Mouse (Mus musculus): ENCODE results near the gene Mast4. TPM values are rescaled to one million over a fixed set of nuclear protein-coding genes. Genes with fewer than 3 reads are reported as not detected.

Gene Mast4
- polyA plus RNA-seq, 1 experiment: 10.8 TPM

DNA sequence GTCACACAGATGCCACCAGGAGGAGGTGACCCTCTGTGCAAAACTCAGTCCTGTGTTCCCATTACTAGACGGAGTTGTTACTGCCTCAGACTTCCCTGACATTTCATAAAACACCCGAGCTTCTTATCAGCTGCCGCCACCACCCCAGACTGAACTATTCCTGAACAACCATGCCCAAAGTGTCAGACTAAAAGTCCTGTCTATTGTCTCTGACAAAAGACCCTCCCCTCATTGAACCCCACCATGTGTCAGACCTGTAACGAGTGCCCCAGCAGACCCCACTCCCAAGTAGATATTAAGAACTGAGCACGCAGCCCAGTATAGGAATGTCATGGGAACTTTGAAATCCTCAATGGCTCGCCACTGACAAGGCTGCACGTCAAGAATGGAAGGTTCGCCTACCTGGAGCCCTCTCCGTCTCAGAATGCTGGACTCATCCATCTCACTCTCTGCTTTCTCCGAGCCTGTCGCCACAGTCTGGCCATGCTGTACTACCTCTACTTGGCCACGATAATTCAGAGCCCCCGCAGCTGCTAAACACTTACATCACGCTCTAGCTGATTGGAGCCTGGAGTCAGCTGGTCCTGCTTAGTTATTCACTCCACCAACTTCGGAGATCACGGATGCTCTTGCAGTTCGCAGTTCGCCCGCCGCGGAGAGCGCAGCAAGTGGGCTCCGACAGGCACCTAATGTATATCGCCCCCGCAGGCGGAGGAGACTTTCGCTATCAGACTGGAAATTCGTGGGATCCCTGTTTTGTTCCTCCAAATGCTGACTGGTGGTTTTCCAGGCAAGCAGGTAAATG lies 237.7 kb downstream of the Mast4 start:
- Histone ChIP-seq H3K27me3 (ENCODE audit: control insufficient read depth, insufficient read depth, insufficient read length) (no peaks in the 10 kb centered on the region), H3K36me3 (ENCODE audit: control insufficient read depth, insufficient read depth) (no peaks in the 10 kb centered on the region), H3K79me2 (ENCODE audit: control insufficient read depth, insufficient read depth) (no peaks in the 10 kb centered on the region), H3K79me3 (ENCODE audit: low read depth) (no peaks in the 10 kb centered on the region), H3K4me3 (ENCODE audit: insufficient read depth, poor library complexity, severe bottlenecking) (no peak overlapping the region), H3ac (ENCODE audit: control insufficient read depth, insufficient read length, low read depth) (no peak overlapping the region)
- no peak for TF ChIP-seq USF1 (IDR thresholded peaks at IDR 0.05; ENCODE audit: low read depth)
- no peak for TF ChIP-seq MYOD1 (IDR thresholded peaks at IDR 0.05; ENCODE audit: control insufficient read depth, insufficient read length, low read depth)
- TF ChIP-seq MYOG (IDR thresholded peaks at IDR 0.05; ENCODE audit: control insufficient read depth, extremely low read depth, insufficient read length): no peak
- TF ChIP-seq CTCF (IDR thresholded peaks at IDR 0.05; ENCODE audit: control insufficient read depth, insufficient read depth, insufficient read length): no peak
- no peak for TF ChIP-seq CEBPB (IDR thresholded peaks at IDR 0.05; ENCODE audit: low read depth)
- no peak for TF ChIP-seq MAX (IDR thresholded peaks at IDR 0.05)
- no peak for TF ChIP-seq FOSL1 (IDR thresholded peaks at IDR 0.05; ENCODE audit: insufficient read depth, low read length, poor library complexity, severe bottlenecking)

DNA sequence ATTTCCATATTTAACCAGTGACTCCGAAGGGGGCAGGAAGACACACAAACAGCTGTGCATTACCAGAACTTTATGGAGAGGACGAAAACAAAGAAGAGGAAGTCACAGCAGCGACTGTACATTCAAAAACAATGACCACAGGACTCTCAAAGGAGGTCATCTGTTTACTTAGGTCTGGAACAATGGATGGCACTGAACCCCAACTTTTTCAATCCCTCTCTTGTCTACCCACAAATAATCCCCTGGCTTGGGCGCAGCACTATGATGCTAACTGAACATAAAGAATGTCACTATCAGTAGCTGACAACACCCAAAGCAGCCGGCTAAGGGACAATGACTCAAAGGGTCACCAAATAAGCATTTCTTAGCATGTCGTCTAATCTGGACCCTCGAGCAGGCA lies 238.8 kb downstream of the Mast4 start:
- no peak overlapping the region for H3ac ChIP-seq (ENCODE audit: control insufficient read depth, insufficient read length, low read depth)
- H3K79me2 ChIP-seq (ENCODE audit: control insufficient read depth, insufficient read depth): no peaks in the 10 kb centered on the region
- TF ChIP-seq CTCF (IDR thresholded peaks at IDR 0.05; ENCODE audit: control insufficient read depth, insufficient read depth, insufficient read length) (no peak), MYOG (IDR thresholded peaks at IDR 0.05; ENCODE audit: control insufficient read depth, extremely low read depth, insufficient read length) (no peak), MYOD1 (IDR thresholded peaks at IDR 0.05; ENCODE audit: control insufficient read depth, insufficient read length, low read depth) (no peak), FOSL1 (IDR thresholded peaks at IDR 0.05; ENCODE audit: insufficient read depth, low read length, poor library complexity, severe bottlenecking) (no peak), USF1 (IDR thresholded peaks at IDR 0.05; ENCODE audit: low read depth) (no peak), MAX (IDR thresholded peaks at IDR 0.05) (no peak), CEBPB (IDR thresholded peaks at IDR 0.05; ENCODE audit: low read depth) (no peak)
- no peaks in the 10 kb centered on the region for H3K36me3 ChIP-seq (ENCODE audit: control insufficient read depth, insufficient read depth)
- no peaks in the 10 kb centered on the region for H3K27me3 ChIP-seq (ENCODE audit: control insufficient read depth, insufficient read depth, insufficient read length)
- H3K4me3 ChIP-seq (ENCODE audit: insufficient read depth, poor library complexity, severe bottlenecking): no peak overlapping the region
- H3K79me3 ChIP-seq (ENCODE audit: low read depth): no peaks in the 10 kb centered on the region

DNA sequence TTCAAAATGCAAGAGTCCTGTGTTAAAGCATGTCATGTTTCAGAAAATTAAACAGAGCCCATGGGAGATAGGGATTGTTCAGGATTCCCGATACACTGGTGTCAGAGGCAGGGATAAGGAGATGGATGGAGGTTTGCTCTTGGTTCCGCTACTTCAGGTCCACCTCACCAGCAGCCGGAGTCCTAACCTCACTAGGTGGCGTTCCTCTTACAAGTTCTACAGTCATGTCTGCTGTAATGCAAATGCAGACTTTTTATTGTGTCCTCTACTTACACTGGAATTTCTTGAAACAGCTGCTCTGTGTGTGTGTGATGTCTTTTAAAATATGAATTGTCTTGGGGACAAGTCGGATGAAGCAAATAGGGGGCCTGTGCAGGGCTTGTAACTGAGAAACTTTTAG lies 239.7 kb downstream of the Mast4 start:
- Histone ChIP-seq H3K4me3 (ENCODE audit: insufficient read depth, poor library complexity, severe bottlenecking) (no peak overlapping the region), H3K36me3 (ENCODE audit: control insufficient read depth, insufficient read depth) (no peaks in the 10 kb centered on the region)
- no peak for TF ChIP-seq CTCF (IDR thresholded peaks at IDR 0.05; ENCODE audit: control insufficient read depth, insufficient read depth, insufficient read length)
- no peak for TF ChIP-seq USF1 (IDR thresholded peaks at IDR 0.05; ENCODE audit: low read depth)
- TF ChIP-seq MYOG (IDR thresholded peaks at IDR 0.05; ENCODE audit: control insufficient read depth, extremely low read depth, insufficient read length): no peak
- no peak for TF ChIP-seq MAX (IDR thresholded peaks at IDR 0.05)
- no peak for TF ChIP-seq MYOD1 (IDR thresholded peaks at IDR 0.05; ENCODE audit: control insufficient read depth, insufficient read length, low read depth)
- no peak for TF ChIP-seq FOSL1 (IDR thresholded peaks at IDR 0.05; ENCODE audit: insufficient read depth, low read length, poor library complexity, severe bottlenecking)
- TF ChIP-seq CEBPB (IDR thresholded peaks at IDR 0.05; ENCODE audit: low read depth): no peak

DNA sequence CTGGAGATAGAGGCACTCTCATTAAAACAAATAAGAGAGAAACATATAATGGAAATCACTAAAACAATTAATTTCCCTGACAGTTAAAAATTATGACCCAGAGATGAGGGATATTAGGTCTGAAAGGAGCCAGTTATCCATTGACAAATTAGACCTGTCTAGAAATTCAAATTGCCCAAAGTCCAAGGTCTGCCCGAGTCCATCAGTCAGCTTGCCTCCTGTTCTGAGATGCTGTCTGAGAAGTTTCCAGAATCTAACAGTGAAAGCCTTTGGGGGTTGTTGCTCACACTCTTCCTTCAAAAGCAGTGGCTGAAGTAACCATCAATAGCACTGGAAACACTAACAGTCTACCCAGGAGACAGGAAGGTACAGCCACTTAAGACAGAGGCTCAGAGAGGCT lies 240.6 kb downstream of the Mast4 start:
- H3ac ChIP-seq (ENCODE audit: control insufficient read depth, insufficient read length, low read depth): no peak overlapping the region

More for the DNA sequence above, 239.7 kb downstream of the Mast4 start:
- H3K79me2 ChIP-seq (ENCODE audit: control insufficient read depth, insufficient read depth): no peaks in the 10 kb centered on the region
- no peaks in the 10 kb centered on the region for H3K79me3 ChIP-seq (ENCODE audit: low read depth)
- no peak overlapping the region for H3ac ChIP-seq (ENCODE audit: control insufficient read depth, insufficient read length, low read depth)
- no peaks in the 10 kb centered on the region for H3K27me3 ChIP-seq (ENCODE audit: control insufficient read depth, insufficient read depth, insufficient read length)

DNA sequence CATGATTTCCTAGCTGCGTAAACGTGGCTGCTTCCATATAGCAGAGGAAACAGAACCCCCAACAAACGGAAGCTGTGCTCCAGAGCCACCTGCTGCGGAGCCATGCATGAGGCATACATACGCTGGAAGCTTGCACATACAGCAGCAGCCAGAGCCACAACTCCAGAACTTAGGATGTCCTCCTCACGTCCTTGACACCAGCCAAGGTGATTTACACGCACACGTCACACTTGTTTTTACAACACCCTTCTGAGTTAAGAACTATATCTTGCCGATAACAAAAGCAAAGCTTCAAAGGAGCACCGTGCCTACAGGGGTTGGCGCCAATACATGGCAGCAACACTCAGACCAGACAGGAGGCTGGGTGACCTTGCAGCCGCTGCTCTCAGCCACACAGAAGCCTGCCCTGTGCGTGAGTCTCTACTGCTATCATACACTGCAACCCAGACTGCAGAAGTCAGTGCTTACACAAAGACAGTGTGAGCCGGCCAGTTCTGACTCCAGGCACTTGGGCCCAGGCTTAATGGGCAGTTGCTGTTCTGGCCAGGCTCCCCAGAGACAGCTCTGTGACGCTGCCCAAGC lies 248.7 kb downstream of the Mast4 start:
- Histone ChIP-seq H3K79me2 (ENCODE audit: control insufficient read depth, insufficient read depth) (no peaks in the 10 kb centered on the region), H3K4me3 (ENCODE audit: insufficient read depth, poor library complexity, severe bottlenecking) (no peak overlapping the region), H3K79me3 (ENCODE audit: low read depth) (no peaks in the 10 kb centered on the region), H3K27me3 (ENCODE audit: control insufficient read depth, insufficient read depth, insufficient read length) (no peaks in the 10 kb centered on the region), H3ac (ENCODE audit: control insufficient read depth, insufficient read length, low read depth) (no peak overlapping the region), H3K36me3 (ENCODE audit: control insufficient read depth, insufficient read depth) (no peaks in the 10 kb centered on the region)
- TF ChIP-seq CTCF (IDR thresholded peaks at IDR 0.05; ENCODE audit: control insufficient read depth, insufficient read depth, insufficient read length) (no peak), CEBPB (IDR thresholded peaks at IDR 0.05; ENCODE audit: low read depth) (no peak), MAX (IDR thresholded peaks at IDR 0.05) (no peak), USF1 (IDR thresholded peaks at IDR 0.05; ENCODE audit: low read depth) (no peak), MYOG (IDR thresholded peaks at IDR 0.05; ENCODE audit: control insufficient read depth, extremely low read depth, insufficient read length) (no peak), MYOD1 (IDR thresholded peaks at IDR 0.05; ENCODE audit: control insufficient read depth, insufficient read length, low read depth) (no peak), FOSL1 (IDR thresholded peaks at IDR 0.05; ENCODE audit: insufficient read depth, low read length, poor library complexity, severe bottlenecking) (no peak)

More for the DNA sequence above, 240.6 kb downstream of the Mast4 start:
- no peaks in the 10 kb centered on the region for H3K27me3 ChIP-seq (ENCODE audit: control insufficient read depth, insufficient read depth, insufficient read length)
- no peak overlapping the region for H3K4me3 ChIP-seq (ENCODE audit: insufficient read depth, poor library complexity, severe bottlenecking)
- TF ChIP-seq MYOD1 (IDR thresholded peaks at IDR 0.05; ENCODE audit: control insufficient read depth, insufficient read length, low read depth): no peak
- TF ChIP-seq MAX (IDR thresholded peaks at IDR 0.05): no peak
- no peak for TF ChIP-seq FOSL1 (IDR thresholded peaks at IDR 0.05; ENCODE audit: insufficient read depth, low read length, poor library complexity, severe bottlenecking)
- TF ChIP-seq CEBPB (IDR thresholded peaks at IDR 0.05; ENCODE audit: low read depth): no peak
- no peak for TF ChIP-seq USF1 (IDR thresholded peaks at IDR 0.05; ENCODE audit: low read depth)
- TF ChIP-seq MYOG (IDR thresholded peaks at IDR 0.05; ENCODE audit: control insufficient read depth, extremely low read depth, insufficient read length): no peak
- no peak for TF ChIP-seq CTCF (IDR thresholded peaks at IDR 0.05; ENCODE audit: control insufficient read depth, insufficient read depth, insufficient read length)
- H3K79me2 ChIP-seq (ENCODE audit: control insufficient read depth, insufficient read depth): no peaks in the 10 kb centered on the region
- H3K36me3 ChIP-seq (ENCODE audit: control insufficient read depth, insufficient read depth): no peaks in the 10 kb centered on the region
- no peaks in the 10 kb centered on the region for H3K79me3 ChIP-seq (ENCODE audit: low read depth)

Measured in C2C12 (cell line).